Mouse (Mus musculus) limb, embryonic 13.5 days (tissue): Measurements from ENCODE around the gene Actl9. TPM values are rescaled to one million over a fixed set of nuclear protein-coding genes. Genes with fewer than 3 reads are reported as not detected.

ENCODE experiments used
- ATAC-seq: fragments of 200-750 bp; cut with Nextera tagmentation; 2 replicates; pipeline ENCODE4 v1.8.0; 2017; ENCODE audit warnings: low read depth, moderate number of reproducible peaks, moderate TSS enrichment; ENCODE audit not compliant: low FRiP score
- H3K27ac ChIP-seq: fragments of 300-500 bp; sonication (generic); 2 replicates; pipeline ENCODE4 v1.5.1; 2015; ENCODE audit warnings: inconsistent platforms, mild to moderate bottlenecking, moderate library complexity
- H3K27me3 ChIP-seq: fragments of 300-500 bp; sonication (generic); 2 replicates; pipeline ENCODE4 v1.6.1; 2015; ENCODE audit warnings: mild to moderate bottlenecking, inconsistent platforms
- H3K36me3 ChIP-seq: fragments of 300-500 bp; sonication (generic); 2 replicates; pipeline ENCODE4 v1.6.1; 2015; ENCODE audit warnings: inconsistent platforms, mild to moderate bottlenecking, moderate library complexity
- H3K4me1 ChIP-seq: fragments of 300-500 bp; sonication (generic); 2 replicates; pipeline ENCODE4 v1.6.1; 2015; ENCODE audit warnings: inconsistent platforms
- H3K4me2 ChIP-seq: fragments of 300-500 bp; sonication (generic); replicated peaks from 2 replicates; pipeline ENCODE4 v1.6.1; 2015; ENCODE audit warnings: inconsistent platforms, mild to moderate bottlenecking, moderate library complexity
- H3K4me3 ChIP-seq: fragments of 300-500 bp; sonication (generic); 2 replicates; pipeline ENCODE4 v1.5.1; 2015; ENCODE audit warnings: moderate library complexity, mild to moderate bottlenecking, inconsistent platforms
- H3K9ac ChIP-seq: fragments of 300-500 bp; sonication (generic); 2 replicates; pipeline ENCODE4 v1.6.1; 2015; ENCODE audit warnings: mild to moderate bottlenecking, inconsistent platforms
- H3K9me3 ChIP-seq: fragments of 300-500 bp; sonication (generic); 2 replicates; pipeline ENCODE4 v1.6.1; 2016; ENCODE audit warnings: inconsistent platforms
- WGBS: fragments of 180-500 bp; shearing (Covaris S2); methylation state at CpG from one replicate; pipeline ENCODE4 v1.1.7; 2015; 5-methylcytosine and 5-hydroxymethylcytosine counted together
- polyA plus RNA-seq: library from polyadenylated mRNA; unstranded; fragments of >200 nt; fragmentation: Nextera tagmentation; extraction: Ambion mirVana; gene quantifications from 2 replicates; pipeline ENCODE4 v1.2.1, GENCODE M21; 2015

Actl9 gene
- polyA plus RNA-seq = not detected in 2 replicates

DNA sequence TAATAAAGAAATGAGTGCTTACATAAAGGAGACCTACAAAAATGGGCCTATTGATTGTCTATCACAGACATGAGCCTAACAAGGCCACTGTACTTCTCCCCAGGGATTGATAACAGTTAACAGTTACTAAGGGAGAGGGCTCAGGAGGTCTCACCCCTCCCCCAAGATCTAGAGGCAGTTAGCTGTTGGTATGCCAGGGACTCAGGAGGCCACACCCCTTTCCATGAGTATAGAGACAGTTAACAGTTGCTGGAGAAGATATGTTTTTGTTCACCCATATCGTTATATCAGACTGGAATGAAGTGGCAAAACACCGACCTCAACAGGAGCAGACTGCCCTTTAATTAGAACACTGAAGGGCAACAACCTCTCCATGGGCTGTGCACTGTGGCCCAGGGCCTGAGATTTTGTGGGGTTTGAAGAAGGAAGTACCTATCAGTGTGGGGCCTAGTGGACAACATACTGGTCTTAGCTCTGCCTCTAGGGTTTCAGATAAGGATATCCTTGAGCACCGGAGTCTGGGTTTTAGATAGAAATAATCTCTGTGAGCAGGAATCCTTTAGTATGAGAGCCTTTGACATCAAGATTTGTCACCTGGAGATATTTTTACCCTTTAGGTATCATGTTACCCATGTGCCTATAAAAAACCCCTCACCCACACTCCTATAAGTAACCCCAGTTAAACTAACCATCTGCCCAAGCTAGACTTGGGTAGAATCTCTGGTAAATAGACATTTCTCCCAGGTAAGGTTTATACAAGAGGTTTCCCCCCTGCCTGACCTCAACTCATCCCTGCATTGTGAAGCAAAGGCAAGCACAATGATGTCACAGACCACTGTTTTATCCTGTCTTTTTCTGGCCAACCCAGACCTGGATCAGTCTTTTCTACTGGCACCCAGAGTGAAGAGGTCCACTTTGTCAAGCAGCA is at the start of gene Actl9:
Actl9 (plus strand) TSS at position 878 of the 928 bp plus-strand sequence.
- no peak within 1 kb of the TSS for H3K4me2 ChIP-seq
- H3K27ac ChIP-seq = no peak within 1 kb of the TSS
- no peaks in the 10 kb centered on the region for H3K9me3 ChIP-seq
- no peak within 1 kb of the TSS for H3K9ac ChIP-seq
- ATAC-seq = no peak
- H3K4me3 ChIP-seq = no peak within 1 kb of the TSS
- H3K4me1 ChIP-seq = no peaks in the 10 kb centered on the region
- H3K27me3 ChIP-seq = no peaks in the 10 kb centered on the region
- 78% methylated on average over 3 of the region's 3 CpGs for WGBS
- H3K36me3 ChIP-seq = no peaks in the 10 kb centered on the region

- no peak overlapping the region for H3K27ac ChIP-seq
- H3K4me1 ChIP-seq = no peaks in the 10 kb centered on the region
- H3K27me3 ChIP-seq = no peaks in the 10 kb centered on the region
- no peak overlapping the region for H3K9ac ChIP-seq
- H3K4me2 ChIP-seq = no peak overlapping the region
- H3K9me3 ChIP-seq = no peaks in the 10 kb centered on the region
- ATAC-seq = no peak
- H3K4me3 ChIP-seq = no peak overlapping the region
- peaks cover 49% of the 10 kb centered on the region for H3K36me3 ChIP-seq
These were observed 47.0 kb upstream of the Actl9 start for GRCm38 (mm10) chr17:33385705-33386104.

DNA sequence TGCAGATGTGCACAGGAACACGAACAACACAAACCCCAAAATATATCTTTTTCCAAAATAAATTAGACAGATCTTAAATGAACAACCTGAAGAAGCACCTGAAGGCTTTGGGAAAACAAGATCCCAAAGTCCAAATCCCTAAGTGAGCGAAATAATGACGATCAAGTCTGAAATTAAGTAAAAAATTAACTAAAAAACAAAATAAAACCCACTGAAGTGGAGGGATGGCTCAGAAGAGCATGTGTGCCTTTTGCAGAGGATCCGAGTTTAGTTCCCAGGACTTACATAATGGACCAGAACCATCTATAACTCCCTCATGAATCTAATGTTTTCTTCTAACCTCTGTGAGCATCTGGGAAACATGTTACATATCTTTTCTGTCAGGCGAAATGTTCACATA is 40.4 kb upstream of the Actl9 start:
- Histone ChIP-seq H3K4me3 (no peak overlapping the region), H3K27ac (no peak overlapping the region), H3K9me3 (no peaks in the 10 kb centered on the region), H3K27me3 (no peaks in the 10 kb centered on the region), H3K36me3 (no peaks in the 10 kb centered on the region), H3K4me1 (peaks cover 9% of the 10 kb centered on the region), H3K9ac (no peak overlapping the region), H3K4me2 (no peak overlapping the region)
- WGBS = 95% methylated on average over 5 of the region's 5 CpGs
- no peak for ATAC-seq

DNA sequence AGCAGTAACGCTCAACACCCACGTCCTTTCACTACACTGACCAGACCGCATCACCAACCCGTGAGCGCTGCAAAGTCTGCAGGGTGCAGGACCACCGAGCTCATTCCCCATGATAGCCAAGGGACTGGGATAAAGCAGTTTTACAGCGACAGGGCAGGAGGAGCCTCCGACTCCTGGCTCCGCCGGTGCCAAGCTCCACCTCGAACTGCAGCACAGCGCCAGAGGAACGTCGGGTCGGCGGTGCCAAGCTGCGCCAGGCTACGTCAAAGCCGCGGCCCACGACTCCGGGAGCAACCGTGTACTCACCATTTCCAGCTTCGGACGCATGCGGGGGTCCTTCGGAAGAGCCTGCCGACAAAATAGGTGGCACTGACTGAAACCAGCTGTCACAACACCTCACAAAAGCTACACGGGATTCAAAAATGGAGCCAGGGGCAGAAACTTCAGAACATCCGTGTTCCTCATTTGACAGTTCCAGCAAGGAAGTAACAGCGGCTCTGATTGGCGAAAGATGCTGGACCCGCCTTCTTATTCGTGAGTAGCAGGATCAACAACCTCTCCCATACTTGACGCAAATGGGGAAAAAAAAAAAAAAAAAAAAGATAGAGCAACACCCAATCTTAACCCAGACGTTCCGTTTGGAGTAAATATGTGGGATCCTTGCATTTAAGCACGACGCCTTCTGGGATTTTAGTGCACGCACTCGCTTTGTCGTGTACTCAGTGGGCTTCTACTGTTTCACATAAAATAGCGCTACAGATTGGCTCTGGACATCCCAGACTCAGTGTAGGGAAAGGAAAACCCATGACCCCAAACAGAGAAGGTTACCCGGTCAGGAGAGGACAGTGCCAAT is 38.3 kb upstream of the Actl9 start, which contains the start of gene Zfp101:
Zfp101 (minus strand) TSS at position 460 of the 853 bp plus-strand sequence.
- WGBS = under 1% methylated on average over 44 of the region's 44 CpGs
- Histone ChIP-seq H3K27ac (peak within 1 kb of the TSS; percentile 44; the same call in 1 of the 2 replicates), H3K27me3 (no peaks in the 10 kb centered on the region), H3K4me2 (peak within 1 kb of the TSS; percentile 72), H3K4me3 (peak within 1 kb of the TSS; percentile 74), H3K9me3 (no peaks in the 10 kb centered on the region), H3K4me1 (peaks cover 9% of the 10 kb centered on the region), H3K9ac (peak within 1 kb of the TSS; percentile 74), H3K36me3 (no peaks in the 10 kb centered on the region)
- ATAC-seq = peak; percentile 100

DNA sequence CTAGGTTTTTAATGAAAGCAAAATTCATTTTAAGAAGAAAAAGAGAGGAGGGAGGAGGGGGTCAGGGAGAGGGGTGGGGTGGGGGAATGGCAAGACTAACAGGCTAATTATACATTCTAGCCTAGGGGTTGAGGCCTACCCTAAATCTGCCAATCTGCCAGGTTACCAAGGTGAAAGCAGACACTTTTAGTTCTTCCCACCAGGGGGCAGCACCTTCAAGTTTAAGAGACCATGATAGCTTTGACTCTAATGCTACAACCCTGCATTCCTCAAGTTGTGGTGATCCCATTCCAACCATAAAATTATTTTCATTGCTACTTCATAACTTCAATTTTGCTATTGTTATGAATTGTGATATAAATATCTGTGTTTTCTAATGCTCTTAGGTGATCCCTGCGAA is 6.5 kb downstream of the Actl9 start:
- no peak overlapping the region for H3K4me3 ChIP-seq
- no peaks in the 10 kb centered on the region for H3K4me1 ChIP-seq
- no peaks in the 10 kb centered on the region for H3K9me3 ChIP-seq
- ATAC-seq = peak; percentile 57; the same call in 1 of the 2 replicates
- no peak overlapping the region for H3K4me2 ChIP-seq
- H3K9ac ChIP-seq = no peak overlapping the region
- H3K36me3 ChIP-seq = no peaks in the 10 kb centered on the region
- no peak overlapping the region for H3K27ac ChIP-seq
- no peaks in the 10 kb centered on the region for H3K27me3 ChIP-seq
- WGBS = 69% methylated on average over 1 of the region's 1 CpGs

DNA sequence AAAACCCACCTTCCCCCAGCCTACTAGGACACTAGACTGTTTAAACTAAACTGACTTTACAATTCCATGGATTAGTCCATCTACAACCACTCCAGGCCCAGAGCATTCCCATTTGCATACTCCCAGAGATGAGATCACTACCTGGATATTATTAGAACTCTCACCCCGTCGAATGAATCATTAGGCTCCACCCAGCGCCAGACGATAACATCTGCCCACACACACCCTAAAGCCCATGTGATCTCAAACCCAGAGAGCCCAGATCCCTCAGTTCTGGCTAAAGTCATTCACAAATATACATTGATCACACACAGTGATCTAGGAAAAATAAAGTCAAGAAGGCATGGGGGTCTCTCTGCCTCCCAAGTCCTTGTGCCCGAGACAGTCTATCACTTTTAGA is 7.2 kb downstream of the Actl9 start:
- H3K4me3 ChIP-seq = no peak overlapping the region
- no peaks in the 10 kb centered on the region for H3K9me3 ChIP-seq
- no peak for ATAC-seq
- WGBS = 73% methylated on average over 5 of the region's 5 CpGs
- no peak overlapping the region for H3K9ac ChIP-seq
- H3K36me3 ChIP-seq = no peaks in the 10 kb centered on the region
- H3K27me3 ChIP-seq = no peaks in the 10 kb centered on the region
- H3K4me2 ChIP-seq = no peak overlapping the region
- no peak overlapping the region for H3K27ac ChIP-seq
- no peaks in the 10 kb centered on the region for H3K4me1 ChIP-seq

GRCm38 (mm10) chr17:33441159-33441558 is 8.5 kb downstream of the Actl9 start:
- Histone ChIP-seq H3K4me3 (no peak overlapping the region), H3K4me1 (no peaks in the 10 kb centered on the region), H3K4me2 (no peak overlapping the region), H3K9me3 (no peaks in the 10 kb centered on the region), H3K27me3 (no peaks in the 10 kb centered on the region), H3K27ac (no peak overlapping the region), H3K9ac (no peak overlapping the region), H3K36me3 (no peaks in the 10 kb centered on the region)
- no peak for ATAC-seq

DNA sequence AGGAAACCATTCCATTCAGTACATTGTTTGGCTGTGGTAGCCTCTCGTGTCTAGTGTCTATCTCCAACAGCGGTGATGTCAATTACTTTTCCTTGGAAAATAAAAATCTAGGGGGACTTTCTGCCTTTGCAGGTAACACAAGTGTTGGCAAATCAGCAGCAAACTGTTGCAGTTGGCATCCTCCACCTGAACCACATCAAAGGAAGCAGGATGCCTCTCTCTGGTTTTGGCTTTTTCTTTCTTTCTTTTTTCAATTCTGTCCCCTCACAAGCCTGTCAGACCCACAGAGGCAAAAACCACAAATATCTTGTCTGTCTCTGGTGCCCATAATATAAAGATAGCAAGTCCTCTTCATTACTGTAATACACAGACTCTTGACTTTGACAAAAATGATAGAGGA is 23.9 kb downstream of the Actl9 start:
- H3K36me3 ChIP-seq = no peaks in the 10 kb centered on the region
- no peak overlapping the region for H3K4me3 ChIP-seq
- H3K9ac ChIP-seq = no peak overlapping the region
- H3K9me3 ChIP-seq = no peaks in the 10 kb centered on the region
- no peak overlapping the region for H3K4me2 ChIP-seq
- no peaks in the 10 kb centered on the region for H3K27me3 ChIP-seq
- no peak overlapping the region for H3K27ac ChIP-seq
- ATAC-seq = no peak
- H3K4me1 ChIP-seq = no peaks in the 10 kb centered on the region
- WGBS = 86% methylated on average over 2 of the region's 2 CpGs

GRCm38 (mm10) chr17:33471206-33471605 is 38.5 kb downstream of the Actl9 start:
- no peaks in the 10 kb centered on the region for H3K36me3 ChIP-seq
- H3K4me3 ChIP-seq = no peak overlapping the region
- H3K27me3 ChIP-seq = peaks cover 4% of the 10 kb centered on the region; the same call in 1 of the 2 replicates
- WGBS = 58% methylated on average over 6 of the region's 6 CpGs
- H3K27ac ChIP-seq = no peak overlapping the region
- no peaks in the 10 kb centered on the region for H3K9me3 ChIP-seq
- no peak for ATAC-seq
- no peaks in the 10 kb centered on the region for H3K4me1 ChIP-seq
- no peak overlapping the region for H3K4me2 ChIP-seq
- H3K9ac ChIP-seq = no peak overlapping the region

Other genes starting within 250 kb of the Actl9 start
- not detected in 2 replicates for gene Olfr239, start 241.6 kb upstream of the Actl9 start, polyA plus RNA-seq
- gene Olfr1564, start 211.2 kb upstream of the Actl9 start, polyA plus RNA-seq = not detected in 2 replicates
- gene Zfp955a, start 177.8 kb upstream of the Actl9 start, polyA plus RNA-seq = 17.7 and 19.8 TPM in 2 replicates
- gene Olfr63, start 168.2 kb upstream of the Actl9 start, polyA plus RNA-seq = 0.04 TPM in 1 of 2 replicates, not detected in the other
- 15.1 and 15.8 TPM in 2 replicates for gene Zfp955b, start 143.4 kb upstream of the Actl9 start, polyA plus RNA-seq
- 11.9 and 12.9 TPM in 2 replicates for gene Zfp81, start 74.0 kb upstream of the Actl9 start, polyA plus RNA-seq
- 25.9 and 26.0 TPM in 2 replicates for gene Zfp101, start 38.3 kb upstream of the Actl9 start, polyA plus RNA-seq
- 106 and 120 TPM in 2 replicates for gene Adamts10, start 91.3 kb downstream of the Actl9 start, polyA plus RNA-seq
- gene Myo1f, start 122.8 kb downstream of the Actl9 start, polyA plus RNA-seq = 3.5 and 3.7 TPM in 2 replicates
- gene Zfp414, start 196.2 kb downstream of the Actl9 start, polyA plus RNA-seq = 51.4 and 53.7 TPM in 2 replicates
- gene Pram1, start 205.2 kb downstream of the Actl9 start, polyA plus RNA-seq = 0.65 and 0.68 TPM in 2 replicates